Mouse (Mus musculus) intestine, embryonic 14.5 days (tissue): ENCODE measurements around the gene 2610528J11Rik. TPM values are rescaled to one million over a fixed set of nuclear protein-coding genes. Genes with fewer than 3 reads are reported as not detected.

Source experiments
- ATAC-seq: fragments of 200-750 bp; cut with Nextera tagmentation; replicated peaks from 2 replicates; pipeline ENCODE4 v1.8.0; 2017; ENCODE audit warnings: low read depth, moderate number of reproducible peaks, moderate TSS enrichment, moderate library complexity; ENCODE audit not compliant: low FRiP score, low TSS enrichment
- DNase-seq: peaks from one replicate; pipeline ENCODE4 v3.0.0-alpha.2; 2018; ENCODE audit warnings: low spot score
- H3K27ac ChIP-seq: fragments of 300-500 bp; sonication (generic); 2 replicates; pipeline ENCODE4 v1.5.1; 2014; ENCODE audit warnings: low read depth, mild to moderate bottlenecking, control low read depth
- H3K27me3 ChIP-seq: fragments of 300-500 bp; sonication (generic); replicated peaks from 2 replicates; pipeline ENCODE4 v1.6.1; 2014; ENCODE audit warnings: low read length, control low read depth; ENCODE audit not compliant: control insufficient read depth, insufficient read depth
- H3K36me3 ChIP-seq: fragments of 300-500 bp; sonication (generic); 2 replicates; pipeline ENCODE4 v1.6.1; 2014; ENCODE audit warnings: low read length, control low read depth; ENCODE audit not compliant: control insufficient read depth, insufficient read depth
- H3K4me1 ChIP-seq: fragments of 300-500 bp; sonication (generic); replicated peaks from 2 replicates; pipeline ENCODE4 v1.6.1; 2014; ENCODE audit warnings: low read length, control low read depth, mixed read lengths; ENCODE audit not compliant: control insufficient read depth, insufficient read depth
- H3K4me2 ChIP-seq: fragments of 300-500 bp; sonication (generic); 2 replicates; pipeline ENCODE4 v1.6.1; 2014; ENCODE audit warnings: low read length
- H3K4me3 ChIP-seq: fragments of 300-500 bp; sonication (generic); 2 replicates; pipeline ENCODE4 v1.5.1; 2014; ENCODE audit warnings: low read depth, low read length, control low read depth, mixed read lengths
- H3K9ac ChIP-seq: fragments of 300-500 bp; sonication (generic); 2 replicates; pipeline ENCODE4 v1.6.1; 2014; ENCODE audit warnings: mild to moderate bottlenecking, low read length
- H3K9me3 ChIP-seq: fragments of 300-500 bp; sonication (generic); 2 replicates; pipeline ENCODE4 v1.6.1; 2016; ENCODE audit warnings: low read length, control low read depth; ENCODE audit not compliant: control insufficient read depth
- WGBS: fragments of 180-500 bp; shearing (Covaris S2); extraction: QIAGEN DNeasy Blood & Tissue Kit; methylation state at CpG from one replicate; pipeline ENCODE4 v1.1.7; 2014; 5-methylcytosine and 5-hydroxymethylcytosine counted together
- polyA plus RNA-seq: library from polyadenylated mRNA; unstranded; fragments of >200 nt; fragmentation: Nextera tagmentation; extraction: Ambion mirVana; gene quantifications from 2 replicates; pipeline ENCODE4 v1.2.1, GENCODE M21; 2014

2610528J11Rik gene
- polyA plus RNA-seq, 1 experiment from 2014 or later = 46.4 TPM

GRCm38 (mm10) chr4:118532663-118533062, 5.9 kb downstream of the 2610528J11Rik start:
- Histone ChIP-seq H3K9me3 (no peaks in the 10 kb centered on the region), H3K4me1 (no peaks in the 10 kb centered on the region), H3K9ac (no peak overlapping the region), H3K4me3 (no peak overlapping the region), H3K4me2 (no peak overlapping the region), H3K36me3 (no peaks in the 10 kb centered on the region), H3K27me3 (no peaks in the 10 kb centered on the region), H3K27ac (no peak overlapping the region)
- no peak for ATAC-seq
- no peak for DNase-seq
- WGBS = 75% methylated on average over 5 of the region's 5 CpGs

- 57% methylated on average over 3 of the region's 4 CpGs for WGBS
- Histone ChIP-seq H3K9me3 (no peaks in the 10 kb centered on the region), H3K4me2 (no peak overlapping the region), H3K4me1 (no peaks in the 10 kb centered on the region), H3K27ac (no peak overlapping the region), H3K9ac (no peak overlapping the region), H3K36me3 (no peaks in the 10 kb centered on the region), H3K4me3 (no peak overlapping the region), H3K27me3 (no peaks in the 10 kb centered on the region)
- ATAC-seq (no peak), DNase-seq (no peak)
Observed at GRCm38 (mm10) chr4:118533156-118533555, 6.4 kb downstream of the 2610528J11Rik start.

GRCm38 (mm10) chr4:118533605-118534004, 6.8 kb downstream of the 2610528J11Rik start:
- Histone ChIP-seq H3K4me3 (no peak overlapping the region), H3K9ac (no peak overlapping the region), H3K27me3 (no peaks in the 10 kb centered on the region), H3K4me2 (no peak overlapping the region), H3K27ac (no peak overlapping the region), H3K36me3 (no peaks in the 10 kb centered on the region), H3K4me1 (no peaks in the 10 kb centered on the region), H3K9me3 (no peaks in the 10 kb centered on the region)
- 77% methylated on average over 7 of the region's 7 CpGs for WGBS
- no peak for ATAC-seq
- DNase-seq = no peak

GRCm38 (mm10) chr4:118535610-118536009, 8.8 kb downstream of the 2610528J11Rik start:
- no peak overlapping the region for H3K4me3 ChIP-seq
- no peak for DNase-seq
- H3K4me2 ChIP-seq = no peak overlapping the region
- H3K9me3 ChIP-seq = no peaks in the 10 kb centered on the region
- no peaks in the 10 kb centered on the region for H3K36me3 ChIP-seq
- ATAC-seq = no peak
- no peaks in the 10 kb centered on the region for H3K4me1 ChIP-seq
- no peak overlapping the region for H3K9ac ChIP-seq
- WGBS = 86% methylated on average over 6 of the region's 6 CpGs
- H3K27me3 ChIP-seq = no peaks in the 10 kb centered on the region
- H3K27ac ChIP-seq = no peak overlapping the region

GRCm38 (mm10) chr4:118537801-118538200, 11.0 kb downstream of the 2610528J11Rik start:
- ATAC-seq = no peak
- H3K27ac ChIP-seq = no peak overlapping the region

GRCm38 (mm10) chr4:118539904-118540303, 13.1 kb downstream of the 2610528J11Rik start:
- DNase-seq = no peak
- no peaks in the 10 kb centered on the region for H3K9me3 ChIP-seq
- H3K9ac ChIP-seq = no peak overlapping the region
- 36% methylated on average over 10 of the region's 10 CpGs for WGBS
- no peak overlapping the region for H3K27ac ChIP-seq
- H3K4me3 ChIP-seq = no peak overlapping the region
- ATAC-seq = no peak
- H3K36me3 ChIP-seq = no peaks in the 10 kb centered on the region
- H3K4me1 ChIP-seq = no peaks in the 10 kb centered on the region
- H3K4me2 ChIP-seq = no peak overlapping the region
- H3K27me3 ChIP-seq = no peaks in the 10 kb centered on the region

More at GRCm38 (mm10) chr4:118537801-118538200, 11.0 kb downstream of the 2610528J11Rik start:
- Histone ChIP-seq H3K4me3 (no peak overlapping the region), H3K27me3 (no peaks in the 10 kb centered on the region), H3K4me2 (no peak overlapping the region), H3K36me3 (no peaks in the 10 kb centered on the region), H3K9ac (no peak overlapping the region), H3K4me1 (no peaks in the 10 kb centered on the region), H3K9me3 (no peaks in the 10 kb centered on the region)
- WGBS = 19% methylated on average over 6 of the region's 6 CpGs
- no peak for DNase-seq

GRCm38 (mm10) chr4:118542510-118543157, 15.8 kb downstream of the 2610528J11Rik start:
- H3K27ac ChIP-seq = peak overlapping the region; percentile 58
- peak overlapping the region; percentile 28 for H3K4me3 ChIP-seq
- H3K4me2 ChIP-seq = peak overlapping the region; percentile 52
- H3K9ac ChIP-seq = no peak overlapping the region
- 44% methylated on average over 9 of the region's 9 CpGs for WGBS
- H3K27me3 ChIP-seq = no peaks in the 10 kb centered on the region
- ATAC-seq (no peak), DNase-seq (no peak)
- H3K9me3 ChIP-seq = no peaks in the 10 kb centered on the region
- no peaks in the 10 kb centered on the region for H3K4me1 ChIP-seq
- H3K36me3 ChIP-seq = no peaks in the 10 kb centered on the region

GRCm38 (mm10) chr4:118543158-118543530, 16.3 kb downstream of the 2610528J11Rik start:
- peak overlapping the region; percentile 28 for H3K4me3 ChIP-seq
- H3K4me2 ChIP-seq = peak overlapping the region; percentile 52
- no peaks in the 10 kb centered on the region for H3K9me3 ChIP-seq
- 12% methylated on average over 13 of the region's 13 CpGs for WGBS
- H3K9ac ChIP-seq = no peak overlapping the region; the same call in 1 of the 2 replicates
- H3K27ac ChIP-seq = peak overlapping the region; percentile 58
- H3K4me1 ChIP-seq = no peaks in the 10 kb centered on the region
- ATAC-seq = peak; percentile 45
- DNase-seq = peak; percentile 74
- H3K36me3 ChIP-seq = no peaks in the 10 kb centered on the region
- no peaks in the 10 kb centered on the region for H3K27me3 ChIP-seq
